Mouse (Mus musculus) liver, adult 2 months (tissue): ENCODE measurements at regions not wholly inside any gene's neighbourhood (a gene's known extent, or its start where the extent isn't known, plus 50 kb on each side); places are given as distances from the start of the nearest gene placed in this dataset.

Source experiments
- CTCF ChIP-seq: fragments of 200-500 bp; IDR thresholded peaks from 2 replicates; pipeline ENCODE4 v1.5.1; 2011; ENCODE audit warnings: low read depth, low read length, control low read depth
- POLR2A ChIP-seq: fragments of 200-500 bp; IDR thresholded peaks from 2 replicates; pipeline ENCODE4 v1.6.1; 2011; ENCODE audit warnings: low read length, control low read depth; ENCODE audit not compliant: insufficient read depth; ENCODE audit errors: extremely low read depth

DNA sequence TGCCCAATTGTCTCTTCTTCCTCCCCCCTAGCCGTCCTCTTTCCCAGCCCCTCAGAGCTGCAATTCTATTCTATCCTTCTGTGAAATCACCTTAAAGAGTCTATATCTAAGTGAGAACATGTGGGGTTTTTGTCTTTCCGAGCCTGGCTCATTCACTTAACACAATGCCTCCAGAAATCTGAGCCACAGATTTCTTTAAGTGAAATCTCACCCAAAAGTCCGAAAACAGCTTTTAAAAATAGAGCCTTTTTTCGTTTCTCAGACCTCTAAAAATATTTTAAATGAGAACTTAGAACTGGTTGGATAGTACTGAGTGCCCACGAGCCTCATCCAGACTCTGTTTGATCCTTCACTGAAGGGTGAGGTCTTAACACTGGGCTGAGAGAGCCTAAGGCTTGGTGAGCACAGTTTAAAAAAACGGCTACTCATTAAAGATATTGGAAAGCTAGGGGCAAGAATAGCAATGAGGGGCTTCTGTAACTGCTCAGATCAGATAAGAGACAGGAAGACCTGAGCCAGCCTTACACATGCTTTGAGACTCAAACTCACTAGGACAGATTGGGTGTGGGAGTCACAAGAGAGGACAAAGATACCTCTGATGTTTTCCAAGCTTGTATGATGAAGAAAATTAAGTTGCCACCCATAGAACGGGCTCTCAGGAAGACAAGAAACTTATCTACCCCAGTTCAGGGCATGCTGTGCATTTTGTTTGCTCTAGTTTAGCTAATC, 427.3 kb downstream of the Prss52 start:
- TF ChIP-seq POLR2A: no peak
- no peak for TF ChIP-seq CTCF
